ENCODE assay signal across 8 mouse cellular contexts in genomic region chr9:81863181-81863887, GRCm38 (mm10). TPM values are rescaled to one million over a fixed set of nuclear protein-coding genes. Genes with fewer than 3 reads are reported as not detected.
DNase-seq lines count a peak whose midpoint lies in the region; ATAC-seq and TF ChIP-seq lines count a peak whose summit lies in the region.

TSS of gene Mei4 (plus strand) at chr9:81863670.

- no peaks in the 10 kb centered on the region for H3K36me3 ChIP-seq in ES-Bruce4 (ENCODE audit: control insufficient read depth, insufficient read depth, low read length, poor library complexity, severe bottlenecking)
- no peaks in the 10 kb centered on the region for H3K36me3 ChIP-seq in forebrain, embryonic 14.5 days (ENCODE audit: control insufficient read depth, insufficient read depth, low read length)
- H3K36me3 ChIP-seq in hindbrain, embryonic 11.5 days (ENCODE audit: control insufficient read depth, insufficient read depth, low read length), result no peaks in the 10 kb centered on the region
- H3K36me3 ChIP-seq in lung, embryonic 15.5 days, result no peaks in the 10 kb centered on the region
- no peaks in the 10 kb centered on the region for H3K36me3 ChIP-seq in thymus, adult 2 months (ENCODE audit: control insufficient read depth, insufficient read depth, low read length)

- H3K9ac ChIP-seq in ES-Bruce4 (ENCODE audit: low read depth, poor library complexity, severe bottlenecking), result peak within 1 kb of the TSS; percentile 66
- peak within 1 kb of the TSS; percentile 55; the same call in 1 of the 2 replicates for H3K9ac ChIP-seq in forebrain, embryonic 14.5 days (ENCODE audit: low read length)
- H3K9ac ChIP-seq in hindbrain, embryonic 11.5 days (ENCODE audit: low read depth, low read length), result peak within 1 kb of the TSS; percentile 32; the same call in 1 of the 2 replicates
- peak within 1 kb of the TSS; percentile 42 for H3K9ac ChIP-seq in lung, embryonic 15.5 days

- H3K27me3 ChIP-seq in ES-Bruce4 (ENCODE audit: control insufficient read depth, insufficient read depth, low read length, poor library complexity, severe bottlenecking), result no peaks in the 10 kb centered on the region
- no peaks in the 10 kb centered on the region for H3K27me3 ChIP-seq in forebrain, embryonic 14.5 days (replicated peaks; ENCODE audit: control insufficient read depth, insufficient read depth, low read length)
- H3K27me3 ChIP-seq in hindbrain, embryonic 11.5 days (ENCODE audit: control insufficient read depth, insufficient read depth, low read length), result no peaks in the 10 kb centered on the region; the same call in 1 of the 2 replicates
- H3K27me3 ChIP-seq in lung, embryonic 15.5 days, result peaks cover 15% of the 10 kb centered on the region; the same call in 1 of the 2 replicates
- no peaks in the 10 kb centered on the region for H3K27me3 ChIP-seq in thymus, adult 2 months (ENCODE audit: control insufficient read depth, insufficient read depth, low read length)

- H3K4me2 ChIP-seq in forebrain, embryonic 14.5 days (ENCODE audit: low read length), result peak within 1 kb of the TSS; percentile 70
- H3K4me2 ChIP-seq in hindbrain, embryonic 11.5 days (replicated peaks; ENCODE audit: low read depth, low read length), result peak within 1 kb of the TSS; percentile 61
- peak within 1 kb of the TSS; percentile 90 for H3K4me2 ChIP-seq in lung, embryonic 15.5 days

- peak within 1 kb of the TSS; percentile 73 for H3K4me3 ChIP-seq in ES-Bruce4 (ENCODE audit: low read depth, low read length)
- peak within 1 kb of the TSS; percentile 47 for H3K4me3 ChIP-seq in forebrain, embryonic 14.5 days (ENCODE audit: low read depth, low read length)
- H3K4me3 ChIP-seq in hindbrain, embryonic 11.5 days (ENCODE audit: low read depth, low read length), result peak within 1 kb of the TSS; percentile 41
- H3K4me3 ChIP-seq in lung, embryonic 15.5 days, result peak within 1 kb of the TSS; percentile 54
- H3K4me3 ChIP-seq in thymus, adult 2 months (ENCODE audit: control insufficient read depth, insufficient read depth, low read length), result peak within 1 kb of the TSS; percentile 63

- no peaks in the 10 kb centered on the region for H3K4me1 ChIP-seq in ES-Bruce4 (ENCODE audit: control insufficient read depth, insufficient read depth, low read length)
- no peaks in the 10 kb centered on the region for H3K4me1 ChIP-seq in forebrain, embryonic 14.5 days (ENCODE audit: control insufficient read depth, insufficient read depth, low read length)
- no peaks in the 10 kb centered on the region for H3K4me1 ChIP-seq in hindbrain, embryonic 11.5 days (replicated peaks; ENCODE audit: control insufficient read depth, insufficient read depth, low read length)
- no peaks in the 10 kb centered on the region for H3K4me1 ChIP-seq in lung, embryonic 15.5 days
- peaks cover 4% of the 10 kb centered on the region; the same call in 1 of the 2 replicates for H3K4me1 ChIP-seq in thymus, adult 2 months (replicated peaks; ENCODE audit: control insufficient read depth, insufficient read depth, low read length)

- peak; percentile 20 for DNase-seq in cerebellum, adult 11-12 months
- DNase-seq in forebrain, embryonic 14.5 days (ENCODE audit: low spot score), result peak; percentile 92
- DNase-seq in hindbrain, embryonic 11.5 days (ENCODE audit: low spot score), result peak; percentile 85
- DNase-seq in layer of hippocampus, adult 9-11 months, result peak; percentile 78
- DNase-seq in ovary, postnatal 10 days (ENCODE audit: low spot score), result peak; percentile 17
- peak; percentile 94 for DNase-seq in thymus, adult 2 months

- peak within 1 kb of the TSS; percentile 70 for H3K27ac ChIP-seq in ES-Bruce4 (ENCODE audit: insufficient read depth, low read length)
- no peak within 1 kb of the TSS for H3K27ac ChIP-seq in forebrain, embryonic 14.5 days (ENCODE audit: low read depth, low read length)
- no peak within 1 kb of the TSS for H3K27ac ChIP-seq in hindbrain, embryonic 11.5 days (ENCODE audit: low read depth, low read length)
- no peak within 1 kb of the TSS for H3K27ac ChIP-seq in lung, embryonic 15.5 days
- peak within 1 kb of the TSS; percentile 71 for H3K27ac ChIP-seq in thymus, adult 2 months (ENCODE audit: control insufficient read depth, insufficient read depth, low read length)

- TF ChIP-seq POLR2A in ES-Bruce4 (IDR thresholded peaks at IDR 0.05; ENCODE audit: insufficient read depth, low read length), result no peak
- 0 out of 2 replicates have a peak, but pooled peaks have one; percentile 33 for TF ChIP-seq POLR2A in thymus, adult 2 months (IDR thresholded peaks at IDR 0.05; ENCODE audit: control insufficient read depth, extremely low read depth, insufficient read depth, low read length, poor library complexity)

- TF ChIP-seq CTCF in ES-Bruce4 (IDR thresholded peaks at IDR 0.05; ENCODE audit: low read depth, low read length), result peak; percentile 57
- peak; percentile 81 for TF ChIP-seq CTCF in thymus, adult 2 months (IDR thresholded peaks at IDR 0.05; ENCODE audit: borderline replicate concordance, control insufficient read depth, extremely low read depth, insufficient read depth, low read length, poor library complexity)

- H3K9me3 ChIP-seq in ES-Bruce4 (replicated peaks; ENCODE audit: control insufficient read depth, insufficient read depth, low read length, poor library complexity, severe bottlenecking), result no peaks in the 10 kb centered on the region
- H3K9me3 ChIP-seq in forebrain, embryonic 14.5 days (replicated peaks; ENCODE audit: control insufficient read depth, low read length), result no peaks in the 10 kb centered on the region
- H3K9me3 ChIP-seq in hindbrain, embryonic 11.5 days (ENCODE audit: control insufficient read depth, low read length), result no peaks in the 10 kb centered on the region
- no peaks in the 10 kb centered on the region for H3K9me3 ChIP-seq in lung, embryonic 15.5 days

- peak; percentile 100 for ATAC-seq in forebrain, embryonic 14.5 days
- ATAC-seq in hindbrain, embryonic 11.5 days (ENCODE audit: low FRiP score), result peak; percentile 99
- ATAC-seq in lung, embryonic 15.5 days (ENCODE audit: borderline replicate concordance, extremely low read depth, low FRiP score, low TSS enrichment), result peak; percentile 95

- TF ChIP-seq EP300 in ES-Bruce4 (IDR thresholded peaks at IDR 0.05; ENCODE audit: insufficient read depth, low read depth, low read length), result no peak

- WGBS in forebrain, embryonic 14.5 days, result 2% methylated on average over 32 of the region's 32 CpGs
- WGBS in hindbrain, embryonic 11.5 days, result 4% methylated on average over 32 of the region's 32 CpGs
- 3% methylated on average over 32 of the region's 32 CpGs for WGBS in lung, embryonic 15.5 days
- WGBS in thymus, adult 2 months, result under 1% methylated on average over 32 of the region's 32 CpGs

RNA-seq across cellular contexts. Expression of gene Mei4, which starts in this region (rescaled TPM):
- polyA plus RNA-seq in ES-Bruce4 (2011; ENCODE audit: insufficient read depth, insufficient read length, low read depth, missing spikeins), result 2.6 and 3.7 TPM in 2 replicates
- polyA plus RNA-seq in forebrain, embryonic 14.5 days (2014; fragmentation: Nextera tagmentation; extraction: Ambion mirVana), result 0.98 and 1.4 TPM in 2 replicates
- polyA plus RNA-seq in hindbrain, embryonic 11.5 days (2014; fragmentation: Nextera tagmentation; extraction: Ambion mirVana), result 0.67 and 0.79 TPM in 2 replicates
- polyA plus RNA-seq in lung, embryonic 15.5 days (2015; fragmentation: Nextera tagmentation; extraction: Ambion mirVana), result 1.1 and 1.3 TPM in 2 replicates
- polyA plus RNA-seq in thymus, adult 2 months (2012; rRNA removed), result 0.78 and 1.0 TPM in 2 replicates

Comparison
In these comparisons a context has a peak if more than half of its experiments do, and no peak if none do; other contexts are left out.
1. Peak in DNase-seq, ATAC-seq, H3K4me3 ChIP-seq, H3K9ac ChIP-seq and H3K4me2 ChIP-seq in hindbrain, embryonic 11.5 days; RNA of the gene not detected or under 1 TPM.
2. H3K27ac ChIP-seq: peak in ES-Bruce4 (single experiment) and thymus, adult 2 months (single experiment); none in forebrain, embryonic 14.5 days (single experiment), hindbrain, embryonic 11.5 days (single experiment) and lung, embryonic 15.5 days (single experiment).
3. DNase-seq: peak in every context shown above with its lines; median percentile 94 in thymus, adult 2 months; 92 in forebrain, embryonic 14.5 days; 85 in hindbrain, embryonic 11.5 days; 78 in layer of hippocampus, adult 9-11 months; 20 in cerebellum, adult 11-12 months; 17 in ovary, postnatal 10 days.
4. Peak in every context shown above with its lines, with median percentiles within 50 percentile points of each other: H3K4me3 ChIP-seq, H3K9ac ChIP-seq, ATAC-seq and H3K4me2 ChIP-seq.